Mouse (Mus musculus): Measurements from ENCODE around the gene Hoxa11.

- no peak for TF ChIP-seq CTCF (conservative IDR thresholded peaks at IDR 0.05; ENCODE audit: low read length)
- no peak for TF ChIP-seq POU5F1 (IDR thresholded peaks at IDR 0.05; ENCODE audit: borderline replicate concordance, low read length)
- no peak for TF ChIP-seq NANOG (IDR thresholded peaks at IDR 0.05; ENCODE audit: borderline replicate concordance, low read length)
Observed at GRCm38 (mm10) chr6:52268756-52269155, 23.1 kb upstream of the Hoxa11 start.

Data from E14TG2a.4 (cell line).